Mouse (Mus musculus): Measurements from ENCODE around the gene Rnf220.

Gene Rnf220

GRCm38 (mm10) chr4:117262101-117262913 lies 234.5 kb downstream of the Rnf220 start:
- no peak for DNase-seq

- no peak for DNase-seq
Measured at GRCm38 (mm10) chr4:117261222-117261621, 235.6 kb downstream of the Rnf220 start.

GRCm38 (mm10) chr4:117259909-117260308 lies 236.9 kb downstream of the Rnf220 start:
- DNase-seq: peak; percentile 44

- no peak for DNase-seq
Measured at GRCm38 (mm10) chr4:117254672-117255071, 242.2 kb downstream of the Rnf220 start.

- DNase-seq: no peak
Measured at GRCm38 (mm10) chr4:117254017-117254627, 242.7 kb downstream of the Rnf220 start.

GRCm38 (mm10) chr4:117253218-117254016 lies 243.4 kb downstream of the Rnf220 start:
- no peak for DNase-seq

GRCm38 (mm10) chr4:117252755-117253154 lies 244.1 kb downstream of the Rnf220 start:
- DNase-seq: no peak

- DNase-seq: no peak
Measured at GRCm38 (mm10) chr4:117252351-117252750, 244.5 kb downstream of the Rnf220 start.

- peak; percentile 95 for DNase-seq
Measured at GRCm38 (mm10) chr4:117251801-117252316, 245.0 kb downstream of the Rnf220 start, which contains the start of the genes Tmem53 and Armh1. Gene Tmem53, plus strand, starts transcription at chr4:117251951. Gene Armh1, minus strand, starts transcription at chr4:117252125.

- DNase-seq: no peak
Measured at GRCm38 (mm10) chr4:117250982-117251381, 245.9 kb downstream of the Rnf220 start.

- DNase-seq: no peak
Measured at GRCm38 (mm10) chr4:117240867-117241266, 256.0 kb downstream of the Rnf220 start.

GRCm38 (mm10) chr4:117239153-117239552 lies 257.7 kb downstream of the Rnf220 start:
- DNase-seq: no peak

GRCm38 (mm10) chr4:117235822-117236221 lies 261.0 kb downstream of the Rnf220 start:
- no peak for DNase-seq

GRCm38 (mm10) chr4:117234166-117234741 lies 262.6 kb downstream of the Rnf220 start:
- no peak for DNase-seq

GRCm38 (mm10) chr4:117231208-117231607 lies 265.6 kb downstream of the Rnf220 start:
- no peak for DNase-seq

- DNase-seq: peak; percentile 57
Measured at GRCm38 (mm10) chr4:117230331-117230730, 266.5 kb downstream of the Rnf220 start.

- no peak for DNase-seq
Measured at GRCm38 (mm10) chr4:117229590-117229989, 267.3 kb downstream of the Rnf220 start.

- no peak for DNase-seq
Measured at GRCm38 (mm10) chr4:117225250-117225649, 271.6 kb downstream of the Rnf220 start.

GRCm38 (mm10) chr4:117224122-117224521 lies 272.7 kb downstream of the Rnf220 start:
- no peak for DNase-seq

- DNase-seq: no peak
Measured at GRCm38 (mm10) chr4:117223001-117223400, 273.9 kb downstream of the Rnf220 start.

- no peak for DNase-seq
Measured at GRCm38 (mm10) chr4:117221836-117222235, 275.0 kb downstream of the Rnf220 start.

Measured in thymus, postnatal 4 days (tissue).